Mouse (Mus musculus) lung, postnatal 4 days (tissue): ENCODE measurements around the gene Serpinb9c.
"Not testable (repeated sequence)": the region's sequence is repeated elsewhere in the genome, so short reads cannot be mapped to it uniquely, and the experiment has no call there.

Experiments
- DNase-seq, 2 experiments: peaks; one replicate each; pipeline ENCODE4 v3.0.0; 2021

Gene Serpinb9c

GRCm38 (mm10) chr13:33159642-33160041 lies at the start of gene Serpinb9c:
TSS of gene Serpinb9c (minus strand) at chr13:33159742.
- DNase-seq, result no peak

GRCm38 (mm10) chr13:33199740-33200139 lies 40.2 kb upstream of the Serpinb9c start:
- no peak for DNase-seq

- no peak for DNase-seq
These were observed 33.1 kb upstream of the Serpinb9c start, which contains the start of gene Serpinb9d for GRCm38 (mm10) chr13:33192659-33193058. TSS of gene Serpinb9d (plus strand) at chr13:33192959.

- DNase-seq, result not testable (repeated sequence)
These were observed 30.9 kb upstream of the Serpinb9c start for GRCm38 (mm10) chr13:33190486-33190885.

- no peak for DNase-seq
These were observed 18.1 kb downstream of the Serpinb9c start for GRCm38 (mm10) chr13:33141435-33141834.

GRCm38 (mm10) chr13:33137717-33138116 lies 21.8 kb downstream of the Serpinb9c start:
- no peak for DNase-seq

GRCm38 (mm10) chr13:33113054-33113453 lies 46.5 kb downstream of the Serpinb9c start:
- no peak for DNase-seq

- no peak for DNase-seq
These were observed 53.9 kb downstream of the Serpinb9c start for GRCm38 (mm10) chr13:33105626-33106025.
